Mouse (Mus musculus) neural tube, embryonic 11.5 days (tissue): Measurements from ENCODE around the gene Ece2. TPM values are rescaled to one million over a fixed set of nuclear protein-coding genes. Genes with fewer than 3 reads are reported as not detected.

Experiments
- ATAC-seq: fragments of 200-750 bp; cut with Nextera tagmentation; 2 replicates; pipeline ENCODE4 v1.8.0; 2017; ENCODE audit warnings: moderate number of reproducible peaks, mild to moderate bottlenecking, moderate TSS enrichment, moderate library complexity; ENCODE audit not compliant: insufficient read depth, low FRiP score, low TSS enrichment
- DNase-seq: peaks from one replicate; pipeline ENCODE4 v3.0.0-alpha.2; 2015; ENCODE audit warnings: low spot score
- H3K27ac ChIP-seq: fragments of 300-500 bp; sonication (generic); 2 replicates; pipeline ENCODE4 v1.5.1; 2014; ENCODE audit warnings: low read depth, mild to moderate bottlenecking, low read length
- H3K27me3 ChIP-seq: fragments of 300-500 bp; sonication (generic); 2 replicates; pipeline ENCODE4 v1.6.1; 2014; ENCODE audit warnings: mild to moderate bottlenecking, low read length, mixed read lengths; ENCODE audit not compliant: control insufficient read depth, insufficient read depth
- H3K36me3 ChIP-seq: fragments of 300-500 bp; sonication (generic); 2 replicates; pipeline ENCODE4 v1.6.1; 2014; ENCODE audit warnings: mild to moderate bottlenecking, low read length, moderate library complexity, mixed read lengths; ENCODE audit not compliant: control insufficient read depth, insufficient read depth
- H3K4me1 ChIP-seq: fragments of 300-500 bp; sonication (generic); 2 replicates; pipeline ENCODE4 v1.6.1; 2014; ENCODE audit warnings: low read length, mixed read lengths; ENCODE audit not compliant: control insufficient read depth, insufficient read depth
- H3K4me2 ChIP-seq: fragments of 300-500 bp; sonication (generic); 2 replicates; pipeline ENCODE4 v1.6.1; 2014; ENCODE audit warnings: low read depth, mild to moderate bottlenecking, moderate library complexity
- H3K4me3 ChIP-seq: fragments of 300-500 bp; sonication (generic); 2 replicates; pipeline ENCODE4 v1.5.1; 2014; ENCODE audit warnings: low read depth, low read length
- H3K9ac ChIP-seq: fragments of 300-500 bp; sonication (generic); 2 replicates; pipeline ENCODE4 v1.6.1; 2014; ENCODE audit warnings: mild to moderate bottlenecking, low read length
- H3K9me3 ChIP-seq: fragments of 300-500 bp; sonication (generic); 2 replicates; pipeline ENCODE4 v1.6.1; 2016; ENCODE audit warnings: low read length; ENCODE audit not compliant: control insufficient read depth
- WGBS: fragments of 180-500 bp; shearing (Covaris S2); extraction: QIAGEN DNeasy Blood & Tissue Kit; methylation state at CpG from one replicate; pipeline ENCODE4 v1.1.7; 2014; 5-methylcytosine and 5-hydroxymethylcytosine counted together
- polyA plus RNA-seq: library from polyadenylated mRNA; unstranded; fragments of >200 nt; fragmentation: Nextera tagmentation; extraction: Ambion mirVana; gene quantifications from 2 replicates; pipeline ENCODE4 v1.2.1, GENCODE M21; 2014

Gene Ece2
- 2.2 and 4.6 TPM in 2 replicates for polyA plus RNA-seq

DNA sequence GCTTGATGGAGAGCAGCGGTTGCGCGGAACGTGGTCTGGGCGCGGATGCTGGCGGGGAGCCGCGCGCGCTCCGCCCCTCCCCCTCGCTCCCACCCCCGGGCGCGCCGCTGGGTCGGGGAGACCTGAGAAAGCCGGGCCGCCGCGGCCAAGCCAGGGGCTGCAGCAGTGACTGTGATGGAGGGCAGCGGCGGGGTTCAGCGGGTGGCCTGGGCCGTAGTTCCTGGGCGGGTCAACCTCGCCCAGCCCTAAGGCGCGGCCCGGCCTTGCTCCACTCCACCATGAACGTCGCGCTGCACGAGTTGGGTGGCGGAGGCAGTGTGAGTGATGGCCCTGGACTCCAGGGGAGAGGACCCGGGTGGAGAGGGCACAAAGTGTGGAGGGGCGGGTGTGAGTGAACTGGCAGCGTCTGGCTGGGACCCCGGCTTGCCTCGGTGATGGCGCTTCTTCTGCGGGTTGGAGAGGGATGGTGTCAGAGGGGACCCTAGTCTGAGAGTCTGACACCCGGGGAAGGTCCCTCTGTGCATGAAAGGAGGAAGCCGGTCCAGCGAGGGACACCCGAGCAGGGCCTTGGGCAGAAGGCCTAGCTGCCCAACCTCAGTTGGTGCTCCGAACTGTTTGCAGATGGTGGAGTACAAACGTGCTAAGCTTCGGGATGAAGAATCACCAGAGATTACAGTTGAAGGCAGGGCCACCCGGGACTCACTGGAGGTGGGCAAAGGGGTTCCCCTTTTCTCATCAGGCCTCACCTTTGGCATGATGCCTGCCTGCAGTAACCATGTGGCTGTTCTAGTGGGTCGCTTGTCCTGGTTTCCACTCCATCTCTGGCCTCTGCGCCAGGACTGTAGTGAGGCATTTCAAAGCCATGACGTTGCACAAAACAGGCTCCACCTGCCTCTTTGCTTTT is at the start of gene Ece2:
Ece2 (plus strand) TSS at position 98 of the 904 bp plus-strand sequence.
- peak within 1 kb of the TSS; percentile 52 for H3K4me3 ChIP-seq
- peak within 1 kb of the TSS; percentile 76 for H3K9ac ChIP-seq
- H3K27me3 ChIP-seq = no peaks in the 10 kb centered on the region
- DNase-seq = peak; percentile 43
- H3K36me3 ChIP-seq = no peaks in the 10 kb centered on the region
- WGBS = 8% methylated on average over 50 of the region's 54 CpGs
- no peak within 1 kb of the TSS for H3K27ac ChIP-seq
- peak; percentile 60 for ATAC-seq
- no peaks in the 10 kb centered on the region for H3K9me3 ChIP-seq
- no peaks in the 10 kb centered on the region for H3K4me1 ChIP-seq
- peak within 1 kb of the TSS; percentile 90 for H3K4me2 ChIP-seq

DNA sequence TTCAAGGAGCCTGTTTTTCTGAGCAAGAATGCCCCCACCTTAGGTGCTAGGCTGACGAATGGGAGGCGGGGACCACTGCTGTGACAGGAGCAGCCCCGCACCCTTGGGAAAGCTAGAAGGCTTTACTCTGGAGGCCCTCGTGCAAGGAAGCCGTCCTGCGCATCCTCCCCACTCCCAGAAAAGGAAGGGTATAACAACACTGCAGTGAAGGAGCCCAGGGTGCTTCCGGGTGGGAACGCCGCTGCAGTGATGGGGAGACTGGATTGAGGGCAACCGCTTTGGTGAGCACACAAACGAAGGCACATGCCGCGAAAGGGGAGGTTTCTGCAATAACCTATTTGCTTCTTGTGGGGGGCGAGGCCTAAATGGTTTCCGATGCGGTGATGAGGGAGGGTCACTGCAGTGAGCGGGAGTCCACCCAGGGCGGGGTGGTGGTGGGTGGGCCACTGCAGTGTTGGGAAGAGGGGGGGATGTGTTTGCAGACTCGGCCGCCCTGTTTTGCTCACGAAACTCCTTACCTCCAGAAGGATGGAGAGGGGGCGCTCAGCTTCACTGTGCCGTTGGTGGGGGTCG is 40.2 kb upstream of the Ece2 start, which contains the start of gene Vwa5b2:
Vwa5b2 (plus strand) TSS at position 106 of the 573 bp plus-strand sequence.
- Histone ChIP-seq H3K4me2 (peak within 1 kb of the TSS; percentile 83), H3K9ac (peak within 1 kb of the TSS; percentile 48), H3K9me3 (no peaks in the 10 kb centered on the region), H3K36me3 (no peaks in the 10 kb centered on the region), H3K4me1 (0 out of 2 replicates have a peak, but pooled peaks cover 4% of the 10 kb centered on the region), H3K27ac (no peak within 1 kb of the TSS), H3K27me3 (peaks cover 51% of the 10 kb centered on the region), H3K4me3 (peak within 1 kb of the TSS; percentile 46)
- under 1% methylated on average over 23 of the region's 24 CpGs for WGBS
- ATAC-seq (peak; percentile 61), DNase-seq (no peak)

DNA sequence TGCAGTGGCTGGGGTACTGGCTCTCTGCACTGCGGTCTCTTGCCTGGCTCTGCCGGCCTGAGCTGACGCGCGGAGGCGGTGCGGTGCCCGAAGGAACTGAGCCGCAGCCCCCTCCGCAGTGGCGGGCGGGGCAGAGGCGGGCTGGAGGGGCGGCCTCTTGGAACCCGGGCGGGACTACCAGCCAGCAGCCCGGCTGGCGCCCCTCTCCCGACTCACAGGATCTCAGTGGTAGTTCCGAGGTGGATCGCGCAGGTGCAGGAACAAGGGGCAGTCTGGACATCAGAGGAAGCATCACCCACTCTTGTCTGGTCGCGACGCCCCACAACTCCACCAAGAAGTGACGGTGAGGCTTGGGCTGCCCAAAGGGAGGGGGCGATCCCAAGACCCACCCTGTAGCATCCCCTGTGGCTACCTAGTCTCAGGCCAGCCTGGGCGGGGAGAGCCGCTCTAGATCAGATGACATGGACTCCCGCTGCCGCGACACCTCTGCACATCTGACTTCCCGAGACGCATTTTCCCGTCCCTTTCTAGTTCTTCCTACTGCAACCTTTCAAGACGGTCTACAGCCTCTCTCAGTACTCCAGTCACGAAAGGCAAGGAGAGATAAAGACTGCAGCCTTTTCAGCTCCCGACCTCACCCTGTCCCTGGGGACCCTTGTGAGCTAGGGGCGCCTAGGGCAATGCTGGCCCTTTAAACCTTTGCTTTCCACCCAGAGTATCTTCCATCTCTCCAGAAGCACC is 39.5 kb upstream of the Ece2 start:
- Histone ChIP-seq H3K4me2 (peak overlapping the region; percentile 83), H3K9ac (peak overlapping the region; percentile 48)
- peak; percentile 68 for DNase-seq

DNA sequence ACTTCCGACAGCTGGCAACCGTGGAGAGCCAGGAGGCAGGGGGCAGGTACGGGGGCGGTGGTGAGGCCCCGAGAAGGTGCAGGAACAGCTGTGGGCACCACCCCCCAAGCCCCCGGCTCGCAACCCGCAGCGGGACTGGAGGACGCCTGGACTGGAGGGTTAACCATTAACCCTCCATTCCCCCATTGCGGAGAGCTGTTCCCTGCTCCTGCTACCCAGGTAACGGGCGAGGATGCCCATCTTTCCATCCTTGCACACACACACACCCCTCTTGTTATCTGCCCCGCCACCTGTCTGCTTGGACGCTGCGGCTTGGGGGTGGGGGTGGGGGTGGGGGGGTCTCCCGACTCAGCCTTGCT is 39.0 kb upstream of the Ece2 start:
- DNase-seq (no peak), ATAC-seq (0 out of 2 replicates have a peak, but pooled peaks have one; percentile 21)
- Histone ChIP-seq H3K4me2 (peak overlapping the region; percentile 83), H3K27me3 (peaks cover 51% of the 10 kb centered on the region), H3K9me3 (no peaks in the 10 kb centered on the region), H3K27ac (no peak overlapping the region), H3K4me1 (0 out of 2 replicates have a peak, but pooled peaks cover 4% of the 10 kb centered on the region), H3K4me3 (peak overlapping the region; percentile 46), H3K36me3 (no peaks in the 10 kb centered on the region), H3K9ac (peak overlapping the region; percentile 48; the same call in 1 of the 2 replicates)
- WGBS = 2% methylated on average over 17 of the region's 17 CpGs

More for the DNA sequence above, 39.5 kb upstream of the Ece2 start:
- Histone ChIP-seq H3K27ac (no peak overlapping the region), H3K4me1 (0 out of 2 replicates have a peak, but pooled peaks cover 4% of the 10 kb centered on the region), H3K4me3 (peak overlapping the region; percentile 46), H3K27me3 (peaks cover 51% of the 10 kb centered on the region), H3K36me3 (no peaks in the 10 kb centered on the region), H3K9me3 (no peaks in the 10 kb centered on the region)
- ATAC-seq = peak; percentile 76
- WGBS = under 1% methylated on average over 38 of the region's 39 CpGs

- Histone ChIP-seq H3K4me1 (0 out of 2 replicates have a peak, but pooled peaks cover 4% of the 10 kb centered on the region), H3K27ac (no peak overlapping the region), H3K4me3 (peak overlapping the region; percentile 46; the same call in 1 of the 2 replicates), H3K36me3 (no peaks in the 10 kb centered on the region), H3K9ac (no peak overlapping the region), H3K9me3 (no peaks in the 10 kb centered on the region), H3K4me2 (peak overlapping the region; percentile 83), H3K27me3 (peaks cover 51% of the 10 kb centered on the region)
- WGBS = 4% methylated on average over 46 of the region's 48 CpGs
- DNase-seq (no peak), ATAC-seq (no peak; the same call in 1 of the 2 replicates)
These were observed 38.4 kb upstream of the Ece2 start for GRCm38 (mm10) chr16:20591076-20591705.

GRCm38 (mm10) chr16:20595060-20595673 is 34.5 kb upstream of the Ece2 start:
- ATAC-seq (no peak), DNase-seq (no peak)
- Histone ChIP-seq H3K4me2 (no peak overlapping the region), H3K9ac (no peak overlapping the region), H3K36me3 (no peaks in the 10 kb centered on the region), H3K27me3 (peaks cover 32% of the 10 kb centered on the region), H3K27ac (no peak overlapping the region), H3K9me3 (no peaks in the 10 kb centered on the region), H3K4me3 (no peak overlapping the region), H3K4me1 (0 out of 2 replicates have a peak, but pooled peaks cover 4% of the 10 kb centered on the region)
- WGBS = 82% methylated on average over 7 of the region's 7 CpGs

DNA sequence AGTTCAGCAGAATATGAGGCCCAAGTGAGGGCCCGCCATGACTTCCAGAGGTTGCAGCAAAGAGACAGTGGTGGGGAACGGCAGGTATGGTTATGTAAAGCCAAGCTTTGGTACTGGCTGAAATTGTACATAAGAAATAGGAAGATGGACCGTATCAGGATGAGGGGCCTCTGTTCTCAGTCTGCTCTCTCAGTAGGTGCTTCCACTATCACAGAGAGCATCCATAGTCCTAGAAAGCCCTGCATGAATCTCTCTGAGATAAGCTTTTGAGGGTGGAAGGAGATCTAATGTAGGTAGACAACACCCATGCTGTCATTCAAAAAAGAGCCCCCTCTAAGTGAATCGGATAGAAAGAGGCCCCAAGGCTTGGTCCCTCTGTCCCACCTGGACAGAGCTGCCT is 33.9 kb upstream of the Ece2 start:
- H3K36me3 ChIP-seq = no peaks in the 10 kb centered on the region
- H3K4me2 ChIP-seq = no peak overlapping the region
- 86% methylated on average over 4 of the region's 4 CpGs for WGBS
- ATAC-seq (no peak), DNase-seq (no peak)
- 0 out of 2 replicates have a peak, but pooled peaks cover under 1% of the 10 kb centered on the region for H3K4me1 ChIP-seq
- no peak overlapping the region for H3K27ac ChIP-seq
- no peak overlapping the region for H3K9ac ChIP-seq
- H3K27me3 ChIP-seq = peaks cover 26% of the 10 kb centered on the region
- no peaks in the 10 kb centered on the region for H3K9me3 ChIP-seq
- no peak overlapping the region for H3K4me3 ChIP-seq
